Mouse (Mus musculus) A20 (cell line): ENCODE measurements around the gene Sobp.

Experiments
- DNase-seq: peaks from one replicate; pipeline ENCODE4 v3.0.0-alpha.2; 2011; ENCODE audit warnings: low read depth, low spot score

Sobp gene

GRCm38 (mm10) chr10:43158917-43159316 lies 15.4 kb downstream of the Sobp start:
- DNase-seq = no peak

GRCm38 (mm10) chr10:43155046-43155560 lies 19.2 kb downstream of the Sobp start:
- no peak for DNase-seq

- no peak for DNase-seq
Measured at GRCm38 (mm10) chr10:43152643-43153042, 21.7 kb downstream of the Sobp start.

- no peak for DNase-seq
Measured at GRCm38 (mm10) chr10:43148456-43148855, 25.9 kb downstream of the Sobp start.

GRCm38 (mm10) chr10:43143173-43143572 lies 31.2 kb downstream of the Sobp start:
- DNase-seq = no peak

- DNase-seq = no peak
Measured at GRCm38 (mm10) chr10:43134027-43134426, 40.3 kb downstream of the Sobp start.

- no peak for DNase-seq
Measured at GRCm38 (mm10) chr10:43128750-43129149, 45.6 kb downstream of the Sobp start.

GRCm38 (mm10) chr10:43124561-43124960 lies 49.8 kb downstream of the Sobp start:
- peak; percentile 69 for DNase-seq

GRCm38 (mm10) chr10:43124156-43124555 lies 50.2 kb downstream of the Sobp start:
- DNase-seq = no peak

GRCm38 (mm10) chr10:43123422-43123821 lies 50.9 kb downstream of the Sobp start:
- DNase-seq = peak; percentile 18

- no peak for DNase-seq
Measured at GRCm38 (mm10) chr10:43120688-43121450, 53.5 kb downstream of the Sobp start.

GRCm38 (mm10) chr10:43116083-43116927 lies 58.0 kb downstream of the Sobp start:
- DNase-seq = no peak

GRCm38 (mm10) chr10:43112296-43112695 lies 62.0 kb downstream of the Sobp start:
- no peak for DNase-seq

GRCm38 (mm10) chr10:43106616-43107015 lies 67.7 kb downstream of the Sobp start:
- DNase-seq = no peak

- no peak for DNase-seq
Measured at GRCm38 (mm10) chr10:43106196-43106595, 68.1 kb downstream of the Sobp start.

GRCm38 (mm10) chr10:43100513-43100912 lies 73.8 kb downstream of the Sobp start:
- DNase-seq = no peak

- DNase-seq = no peak
Measured at GRCm38 (mm10) chr10:43099229-43099628, 75.1 kb downstream of the Sobp start.

- DNase-seq = no peak
Measured at GRCm38 (mm10) chr10:43097755-43098154, 76.6 kb downstream of the Sobp start.

GRCm38 (mm10) chr10:43096614-43097013 lies 77.7 kb downstream of the Sobp start:
- DNase-seq = no peak

- no peak for DNase-seq
Measured at GRCm38 (mm10) chr10:43094537-43094936, 79.8 kb downstream of the Sobp start.

GRCm38 (mm10) chr10:43093440-43093839 lies 80.9 kb downstream of the Sobp start:
- DNase-seq = peak; percentile 15

GRCm38 (mm10) chr10:43090040-43090439 lies 84.3 kb downstream of the Sobp start:
- no peak for DNase-seq

GRCm38 (mm10) chr10:43087421-43087820 lies 86.9 kb downstream of the Sobp start:
- DNase-seq = no peak
